Mouse (Mus musculus) liver, postnatal 0 days (tissue): ENCODE measurements around the gene Il12b. TPM values are rescaled to one million over a fixed set of nuclear protein-coding genes. Genes with fewer than 3 reads are reported as not detected.

ENCODE experiments used
- ATAC-seq: fragments of 200-750 bp; cut with Nextera tagmentation; 2 replicates; pipeline ENCODE4 v1.8.0; 2017; ENCODE audit warnings: mild to moderate bottlenecking, moderate library complexity
- DNase-seq: peaks from one replicate; pipeline ENCODE4 v3.0.0-alpha.2; 2016
- H3K27ac ChIP-seq: fragments of 300-500 bp; sonication (generic); 2 replicates; pipeline ENCODE4 v1.5.1; 2014; ENCODE audit warnings: antibody characterized with exemption, moderate library complexity, mild to moderate bottlenecking, low read depth
- H3K27me3 ChIP-seq: fragments of 300-500 bp; sonication (generic); 2 replicates; pipeline ENCODE4 v1.6.1; 2014; ENCODE audit warnings: low read length, control low read depth, mixed read lengths; ENCODE audit not compliant: insufficient read depth
- H3K36me3 ChIP-seq: fragments of 300-500 bp; sonication (generic); replicated peaks from 2 replicates; pipeline ENCODE4 v1.6.1; 2014; ENCODE audit warnings: mild to moderate bottlenecking, control low read depth, low read length, moderate library complexity, mixed read lengths; ENCODE audit not compliant: insufficient read depth
- H3K4me1 ChIP-seq: fragments of 300-500 bp; sonication (generic); 2 replicates; pipeline ENCODE4 v1.6.1; 2014; ENCODE audit warnings: antibody characterized with exemption, mild to moderate bottlenecking, control low read depth; ENCODE audit not compliant: insufficient read depth
- H3K4me2 ChIP-seq: fragments of 300-500 bp; sonication (generic); 2 replicates; pipeline ENCODE4 v1.6.1; 2014; ENCODE audit warnings: low read depth, mild to moderate bottlenecking, low read length, moderate library complexity, mixed read lengths
- H3K4me3 ChIP-seq: fragments of 300-500 bp; sonication (generic); 2 replicates; pipeline ENCODE4 v1.5.1; 2014; ENCODE audit warnings: low read depth, low read length
- H3K9ac ChIP-seq: fragments of 300-500 bp; sonication (generic); replicated peaks from 2 replicates; pipeline ENCODE4 v1.6.1; 2014; ENCODE audit warnings: mild to moderate bottlenecking, moderate library complexity
- H3K9me3 ChIP-seq: fragments of 300-500 bp; sonication (generic); 2 replicates; pipeline ENCODE4 v1.6.1; 2016; ENCODE audit warnings: mild to moderate bottlenecking, control low read depth, low read length, mixed read lengths
- CTCF ChIP-seq: sonication (generic); IDR thresholded peaks from 2 replicates; pipeline ENCODE4 v1.5.1; 2016; ENCODE audit warnings: antibody characterized with exemption, low read depth
- EP300 ChIP-seq: IDR thresholded peaks from 2 replicates; pipeline ENCODE4 v1.6.1; 2016; ENCODE audit warnings: antibody characterized with exemption, low read depth, mild to moderate bottlenecking
- WGBS: fragments of 180-500 bp; shearing (Covaris S2); extraction: QIAGEN DNeasy Blood & Tissue Kit; methylation state at CpG from one replicate; pipeline ENCODE4 v1.1.7; 2014; ENCODE audit not compliant: insufficient replicate concordance; 5-methylcytosine and 5-hydroxymethylcytosine counted together
- polyA plus RNA-seq: library from polyadenylated mRNA; unstranded; fragments of >200 nt; fragmentation: Nextera tagmentation; extraction: Ambion mirVana; gene quantifications from 2 replicates; pipeline ENCODE4 v1.2.1, GENCODE M21; 2015

Gene Il12b
- polyA plus RNA-seq = not detected in 2 replicates

GRCm38 (mm10) chr11:44399763-44400162, at the start of gene Il12b:
TSS of gene Il12b (plus strand) at chr11:44400063.
- H3K27me3 ChIP-seq = no peaks in the 10 kb centered on the region
- no peak within 1 kb of the TSS for H3K27ac ChIP-seq
- ATAC-seq = no peak
- H3K4me1 ChIP-seq = peaks cover 2% of the 10 kb centered on the region; the same call in 1 of the 2 replicates
- no peaks in the 10 kb centered on the region for H3K9me3 ChIP-seq
- H3K4me2 ChIP-seq = peak within 1 kb of the TSS; percentile 60
- DNase-seq = no peak
- H3K9ac ChIP-seq = no peak within 1 kb of the TSS
- WGBS = 51% methylated on average over 6 of the region's 6 CpGs
- 0 out of 2 replicates have a peak within 1 kb of the TSS, but pooled peaks have one; percentile 15 for H3K4me3 ChIP-seq
- TF ChIP-seq CTCF (no peak), EP300 (no peak)
- H3K36me3 ChIP-seq = no peaks in the 10 kb centered on the region

DNA sequence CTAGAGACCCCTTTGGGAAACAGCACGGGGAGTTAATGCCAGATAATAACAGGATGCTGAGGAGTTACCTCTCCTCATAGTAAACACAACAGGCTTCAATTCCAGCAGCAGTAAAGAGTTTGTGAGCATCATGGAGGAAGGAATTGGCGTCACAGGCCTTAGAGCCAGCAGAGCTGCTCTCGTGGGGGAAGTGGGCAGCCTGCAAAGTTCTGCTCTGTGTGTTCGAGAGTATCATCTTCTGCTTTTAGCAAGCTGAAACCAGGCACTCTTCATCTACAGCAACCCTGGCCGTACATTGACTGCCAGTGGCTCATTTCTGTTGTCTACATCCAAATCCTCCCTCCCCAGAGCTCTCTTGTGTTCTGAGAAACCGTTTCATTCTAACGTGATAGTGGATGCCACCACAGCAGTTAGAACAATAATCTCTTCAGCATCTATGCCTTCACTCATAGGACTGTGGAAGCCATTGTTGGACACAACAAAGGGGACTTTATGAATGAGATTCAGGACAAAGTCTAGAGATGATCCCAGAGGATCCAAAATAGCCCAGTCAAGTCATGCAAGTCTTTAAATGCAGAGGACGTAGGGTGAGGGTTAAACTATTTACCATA, 44.9 kb upstream of the Il12b start:
- Histone ChIP-seq H3K4me1 (no peaks in the 10 kb centered on the region), H3K9me3 (no peaks in the 10 kb centered on the region)

GRCm38 (mm10) chr11:44356171-44356570, 43.7 kb upstream of the Il12b start:
- DNase-seq (no peak), ATAC-seq (no peak)
- H3K4me1 ChIP-seq = no peaks in the 10 kb centered on the region
- no peak overlapping the region for H3K27ac ChIP-seq
- no peaks in the 10 kb centered on the region for H3K36me3 ChIP-seq
- H3K27me3 ChIP-seq = no peaks in the 10 kb centered on the region
- H3K4me3 ChIP-seq = no peak overlapping the region
- no peak overlapping the region for H3K9ac ChIP-seq
- TF ChIP-seq CTCF = no peak
- TF ChIP-seq EP300 = no peak
- H3K9me3 ChIP-seq = no peaks in the 10 kb centered on the region
- H3K4me2 ChIP-seq = no peak overlapping the region
- WGBS = 76% methylated on average over 4 of the region's 4 CpGs

More for the DNA sequence above, 44.9 kb upstream of the Il12b start:
- H3K27me3 ChIP-seq = no peaks in the 10 kb centered on the region
- DNase-seq = no peak
- no peak for ATAC-seq
- 47% methylated on average over 8 of the region's 8 CpGs for WGBS
- no peak overlapping the region for H3K4me3 ChIP-seq
- no peak overlapping the region for H3K4me2 ChIP-seq
- no peak overlapping the region for H3K27ac ChIP-seq
- no peaks in the 10 kb centered on the region for H3K36me3 ChIP-seq
- TF ChIP-seq EP300 (no peak), CTCF (no peak)
- H3K9ac ChIP-seq = no peak overlapping the region

DNA sequence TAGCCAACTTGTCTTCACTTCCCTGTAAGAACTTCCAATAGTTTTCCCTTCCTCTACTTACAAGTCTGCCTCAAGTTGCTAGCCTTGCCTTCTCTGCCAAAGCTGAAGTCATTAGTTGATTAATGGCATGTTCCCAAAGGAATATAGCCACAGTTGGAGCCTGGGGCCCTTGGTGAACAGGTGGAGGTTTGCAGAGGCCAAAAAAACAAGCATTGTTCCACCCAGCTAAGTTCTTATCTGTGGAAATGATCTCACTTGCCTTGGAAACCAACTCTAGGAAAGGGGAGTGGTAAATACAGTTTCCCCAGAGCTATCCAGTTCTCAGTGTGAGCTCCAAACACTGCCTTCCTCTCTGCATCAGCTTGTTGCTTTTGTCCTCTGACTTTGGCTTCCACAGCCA, 35.3 kb upstream of the Il12b start:
- H3K4me1 ChIP-seq = no peaks in the 10 kb centered on the region
- H3K4me2 ChIP-seq = no peak overlapping the region
- no peak overlapping the region for H3K9ac ChIP-seq
- DNase-seq (no peak), ATAC-seq (no peak)
- TF ChIP-seq EP300 (no peak), CTCF (no peak)
- H3K36me3 ChIP-seq = no peaks in the 10 kb centered on the region
- H3K27ac ChIP-seq = no peak overlapping the region
- no peaks in the 10 kb centered on the region for H3K27me3 ChIP-seq
- H3K4me3 ChIP-seq = no peak overlapping the region
- H3K9me3 ChIP-seq = no peaks in the 10 kb centered on the region

GRCm38 (mm10) chr11:44367711-44368110, 32.2 kb upstream of the Il12b start:
- H3K4me3 ChIP-seq = no peak overlapping the region
- H3K9ac ChIP-seq = no peak overlapping the region
- H3K4me2 ChIP-seq = no peak overlapping the region
- H3K9me3 ChIP-seq = no peaks in the 10 kb centered on the region
- no peaks in the 10 kb centered on the region for H3K4me1 ChIP-seq
- no peaks in the 10 kb centered on the region for H3K27me3 ChIP-seq
- 72% methylated on average over 1 of the region's 1 CpGs for WGBS
- ATAC-seq (no peak), DNase-seq (no peak)
- H3K27ac ChIP-seq = no peak overlapping the region
- TF ChIP-seq EP300 = no peak
- TF ChIP-seq CTCF = no peak
- no peaks in the 10 kb centered on the region for H3K36me3 ChIP-seq

- WGBS = 50% methylated on average over 6 of the region's 6 CpGs
- ATAC-seq (no peak), DNase-seq (no peak)
- Histone ChIP-seq H3K9ac (no peak overlapping the region), H3K9me3 (no peaks in the 10 kb centered on the region), H3K4me3 (no peak overlapping the region), H3K36me3 (no peaks in the 10 kb centered on the region), H3K27me3 (no peaks in the 10 kb centered on the region), H3K4me1 (no peaks in the 10 kb centered on the region), H3K27ac (no peak overlapping the region), H3K4me2 (no peak overlapping the region)
- TF ChIP-seq EP300 (no peak), CTCF (no peak)
These were observed 27.0 kb upstream of the Il12b start for GRCm38 (mm10) chr11:44372856-44373255.

DNA sequence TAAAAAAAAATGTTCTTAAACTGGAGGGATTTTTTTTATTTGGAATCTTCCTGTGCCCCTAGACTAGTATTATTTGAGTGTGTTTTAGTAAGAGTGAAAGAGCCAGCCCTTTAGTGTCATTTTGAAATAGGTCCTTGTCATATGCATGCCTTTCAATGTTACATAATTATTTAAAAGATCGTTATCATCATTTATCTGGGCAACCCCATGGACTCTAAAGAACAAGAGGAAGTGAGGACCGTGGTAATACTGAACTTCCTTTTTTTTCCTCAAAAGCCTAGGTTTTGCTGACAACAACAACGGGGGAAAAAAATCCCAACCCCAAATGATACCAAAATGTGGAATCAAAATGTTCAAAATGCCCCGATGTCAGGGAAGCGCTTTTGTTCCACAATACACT, 22.0 kb upstream of the Il12b start:
- no peaks in the 10 kb centered on the region for H3K9me3 ChIP-seq
- no peak overlapping the region for H3K4me3 ChIP-seq
- no peaks in the 10 kb centered on the region for H3K27me3 ChIP-seq
- no peak overlapping the region for H3K9ac ChIP-seq
- no peak overlapping the region for H3K4me2 ChIP-seq
- H3K4me1 ChIP-seq = no peaks in the 10 kb centered on the region
- no peaks in the 10 kb centered on the region for H3K36me3 ChIP-seq
- DNase-seq (no peak), ATAC-seq (no peak)
- TF ChIP-seq EP300 (no peak), CTCF (no peak)
- 38% methylated on average over 5 of the region's 5 CpGs for WGBS
- no peak overlapping the region for H3K27ac ChIP-seq
